Mouse (Mus musculus) heart, postnatal 0 days (tissue): ENCODE data around the gene Endov. TPM values are rescaled to one million over a fixed set of nuclear protein-coding genes. Genes with fewer than 3 reads are reported as not detected.

Experiments
- ATAC-seq: fragments of 200-750 bp; cut with Nextera tagmentation; 2 replicates; pipeline ENCODE4 v1.8.0; 2017; ENCODE audit warnings: low read depth, moderate number of reproducible peaks, moderate library complexity; ENCODE audit not compliant: insufficient read depth
- DNase-seq: peaks from one replicate; pipeline ENCODE4 v3.0.0-alpha.2; 2016; ENCODE audit warnings: low spot score
- H3K27ac ChIP-seq: fragments of 300-500 bp; sonication (generic); 2 replicates; pipeline ENCODE4 v1.5.1; 2014; ENCODE audit warnings: low read depth, mild to moderate bottlenecking
- H3K27me3 ChIP-seq: fragments of 300-500 bp; sonication (generic); 2 replicates; pipeline ENCODE4 v1.6.1; 2014; ENCODE audit warnings: low read length, mixed read lengths; ENCODE audit not compliant: control insufficient read depth, insufficient read depth
- H3K36me3 ChIP-seq: fragments of 300-500 bp; sonication (generic); replicated peaks from 2 replicates; pipeline ENCODE4 v1.6.1; 2014; ENCODE audit warnings: low read length, mixed read lengths; ENCODE audit not compliant: control insufficient read depth, insufficient read depth
- H3K4me1 ChIP-seq: fragments of 300-500 bp; sonication (generic); 2 replicates; pipeline ENCODE4 v1.6.1; 2014; ENCODE audit warnings: antibody characterized with exemption; ENCODE audit not compliant: control insufficient read depth, insufficient read depth
- H3K4me2 ChIP-seq: fragments of 300-500 bp; sonication (generic); 2 replicates; pipeline ENCODE4 v1.6.1; 2014; ENCODE audit warnings: low read depth, mild to moderate bottlenecking, low read length, moderate library complexity
- H3K4me3 ChIP-seq: fragments of 300-500 bp; sonication (generic); 2 replicates; pipeline ENCODE4 v1.5.1; 2014; ENCODE audit warnings: low read depth, low read length
- H3K9ac ChIP-seq: fragments of 300-500 bp; sonication (generic); replicated peaks from 2 replicates; pipeline ENCODE4 v1.6.1; 2014; ENCODE audit warnings: low read depth, low read length, mixed read lengths
- H3K9me3 ChIP-seq: fragments of 300-500 bp; sonication (generic); replicated peaks from 2 replicates; pipeline ENCODE4 v1.6.1; 2016; ENCODE audit warnings: low read length; ENCODE audit not compliant: control insufficient read depth
- CTCF ChIP-seq: IDR thresholded peaks from 2 replicates; pipeline ENCODE4 v1.5.1; 2016; ENCODE audit warnings: antibody characterized with exemption, control low read depth, low read depth
- EP300 ChIP-seq: IDR thresholded peaks from 2 replicates; pipeline ENCODE4 v1.6.1; 2016; ENCODE audit warnings: antibody characterized with exemption, low read depth
- WGBS: fragments of 180-500 bp; shearing (Covaris S2); extraction: QIAGEN DNeasy Blood & Tissue Kit; methylation state at CpG from one replicate; pipeline ENCODE4 v1.1.7; 2014; 5-methylcytosine and 5-hydroxymethylcytosine counted together
- polyA plus RNA-seq: library from polyadenylated mRNA; unstranded; fragments of >200 nt; fragmentation: Nextera tagmentation; extraction: Ambion mirVana; gene quantifications from 2 replicates; pipeline ENCODE4 v1.2.1, GENCODE M21; 2015
- total RNA-seq: library from RNA; depleted of rRNA; stranded (reverse); fragments of >200 nt; gene quantifications from 2 replicates; pipeline ENCODE4 v1.2.3, GENCODE M21; 2014; ENCODE audit warnings: low replicate concordance

Endov gene
- total and polyA plus RNA-seq, 2 experiments from 2014 or later, result 7.4 to 15.0 TPM

GRCm38 (mm10) chr11:119514108-119514860, 23.1 kb downstream of the Endov start:
- TF ChIP-seq CTCF (no peak), EP300 (no peak)
- H3K4me2 ChIP-seq, result no peak overlapping the region
- H3K4me1 ChIP-seq, result no peaks in the 10 kb centered on the region
- no peak overlapping the region for H3K9ac ChIP-seq
- DNase-seq, result no peak
- WGBS, result 55% methylated on average over 16 of the region's 16 CpGs
- H3K36me3 ChIP-seq, result no peaks in the 10 kb centered on the region
- no peaks in the 10 kb centered on the region for H3K9me3 ChIP-seq
- no peak overlapping the region for H3K4me3 ChIP-seq
- ATAC-seq, result no peak
- H3K27me3 ChIP-seq, result peaks cover 37% of the 10 kb centered on the region
- H3K27ac ChIP-seq, result no peak overlapping the region

DNA sequence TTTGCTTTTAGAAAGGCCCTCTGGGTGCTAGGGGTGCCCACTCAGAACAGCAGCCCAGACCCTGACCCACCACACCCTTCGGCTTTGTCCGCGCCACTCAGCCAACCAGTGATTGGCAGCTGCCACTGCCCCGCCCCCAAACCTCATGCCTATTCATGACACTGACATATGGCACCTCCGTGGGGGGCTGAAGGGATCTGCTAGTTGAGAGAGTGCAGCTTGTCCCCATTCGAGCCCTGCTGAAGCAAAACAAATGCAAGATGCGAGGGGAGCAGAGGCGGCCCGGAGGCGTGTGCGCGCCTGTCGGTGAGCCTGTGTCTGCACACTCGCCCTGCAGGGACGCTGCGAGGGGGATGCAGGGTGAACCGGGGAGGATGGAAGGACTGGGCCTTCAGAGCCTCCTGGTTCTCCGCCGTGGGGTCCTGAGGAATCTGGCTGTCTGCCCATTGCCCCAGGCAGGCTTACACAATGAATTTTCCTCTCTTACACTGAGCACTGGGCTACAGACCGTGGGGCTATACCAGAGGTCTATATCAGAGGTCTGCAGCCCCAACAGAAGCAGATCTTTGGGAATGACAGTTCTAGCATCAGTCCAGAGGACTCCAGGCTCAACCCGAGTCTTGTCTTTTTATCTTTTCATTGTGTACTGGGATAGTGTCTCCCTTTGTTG, 24.0 kb downstream of the Endov start:
- H3K36me3 ChIP-seq, result no peaks in the 10 kb centered on the region
- no peak overlapping the region for H3K9ac ChIP-seq
- H3K4me1 ChIP-seq, result no peaks in the 10 kb centered on the region
- no peak overlapping the region for H3K4me2 ChIP-seq
- TF ChIP-seq CTCF, result no peak
- no peak for TF ChIP-seq EP300
- DNase-seq (no peak), ATAC-seq (no peak)
- no peak overlapping the region for H3K4me3 ChIP-seq
- H3K9me3 ChIP-seq, result no peaks in the 10 kb centered on the region
- WGBS, result 6% methylated on average over 21 of the region's 21 CpGs
- no peak overlapping the region for H3K27ac ChIP-seq
- H3K27me3 ChIP-seq, result peaks cover 37% of the 10 kb centered on the region

DNA sequence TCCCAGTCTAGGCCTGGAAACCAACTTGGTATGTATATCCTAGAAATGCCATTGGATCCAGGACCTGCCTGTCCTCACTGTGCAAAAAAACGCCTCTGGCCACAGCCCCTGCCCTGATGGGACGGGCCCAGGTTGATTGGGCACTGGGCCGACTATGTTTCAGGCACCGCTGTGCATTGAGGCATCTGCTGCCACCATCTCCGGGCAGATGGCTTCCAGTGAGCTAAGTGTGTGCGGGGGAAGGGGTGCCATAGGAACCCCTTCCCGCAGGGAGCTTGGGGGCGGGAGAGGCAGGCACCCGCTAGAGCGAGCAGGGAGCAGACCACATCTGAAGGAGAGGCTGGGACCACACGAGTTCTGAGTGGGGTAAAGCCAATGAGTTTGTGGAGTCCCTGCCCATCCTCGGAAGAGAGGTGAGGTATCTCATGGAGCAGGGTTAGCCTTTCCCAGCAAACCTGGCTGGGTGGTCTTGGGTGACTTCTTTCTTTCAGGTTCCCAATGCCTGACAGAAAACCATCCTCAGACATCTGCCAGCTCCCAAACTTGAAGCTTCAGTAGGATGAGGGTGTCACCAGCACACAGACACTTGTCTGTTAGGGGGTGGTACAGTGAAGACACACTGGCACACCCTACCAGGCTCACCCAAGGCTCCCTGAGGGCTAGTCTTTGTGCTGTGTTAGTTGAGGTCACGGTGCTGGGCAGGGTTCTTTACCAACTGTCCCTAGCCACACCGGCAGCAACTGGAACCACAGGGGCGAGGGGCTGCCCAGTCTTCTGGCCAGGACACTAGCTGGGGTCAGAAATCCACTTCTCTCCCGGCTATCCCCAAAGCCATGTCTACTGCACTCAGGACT, 24.9 kb downstream of the Endov start:
- Histone ChIP-seq H3K4me1 (no peaks in the 10 kb centered on the region), H3K27me3 (peaks cover 33% of the 10 kb centered on the region), H3K9me3 (no peaks in the 10 kb centered on the region), H3K27ac (no peak overlapping the region), H3K4me2 (no peak overlapping the region), H3K9ac (no peak overlapping the region), H3K4me3 (no peak overlapping the region), H3K36me3 (no peaks in the 10 kb centered on the region)
- 73% methylated on average over 16 of the region's 16 CpGs for WGBS
- ATAC-seq, result no peak
- DNase-seq, result no peak
- TF ChIP-seq CTCF, result no peak
- TF ChIP-seq EP300, result no peak

GRCm38 (mm10) chr11:119516677-119517361, 25.7 kb downstream of the Endov start:
- no peak overlapping the region for H3K4me2 ChIP-seq
- H3K9me3 ChIP-seq, result no peaks in the 10 kb centered on the region
- DNase-seq, result no peak
- ATAC-seq, result peak; percentile 42
- TF ChIP-seq EP300, result no peak
- TF ChIP-seq CTCF, result 0 out of 2 replicates have a peak, but pooled peaks have one; percentile 11
- no peak overlapping the region for H3K27ac ChIP-seq
- no peaks in the 10 kb centered on the region for H3K4me1 ChIP-seq
- H3K4me3 ChIP-seq, result no peak overlapping the region
- no peaks in the 10 kb centered on the region for H3K36me3 ChIP-seq
- no peak overlapping the region for H3K9ac ChIP-seq
- peaks cover 33% of the 10 kb centered on the region for H3K27me3 ChIP-seq
- WGBS, result 59% methylated on average over 12 of the region's 12 CpGs

DNA sequence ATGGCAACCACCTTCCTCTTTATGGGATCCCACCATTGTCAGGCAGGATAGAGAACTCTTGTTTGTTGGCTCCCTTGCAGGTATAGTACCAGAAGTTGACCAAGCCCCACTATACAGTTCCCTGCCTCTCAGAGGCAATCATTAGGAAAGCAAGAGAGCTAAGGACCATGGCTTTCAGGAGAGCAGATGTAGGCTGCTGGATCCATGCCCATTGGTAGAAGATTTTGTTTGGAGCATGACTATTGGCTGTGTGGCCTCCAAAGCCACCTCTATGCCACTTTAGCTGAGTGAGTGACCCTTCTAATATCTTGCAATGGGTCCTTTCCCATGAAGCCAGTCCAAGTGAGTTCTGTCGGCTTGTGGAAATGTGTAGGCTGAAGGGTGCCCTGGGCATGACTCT, 28.2 kb downstream of the Endov start:
- Histone ChIP-seq H3K4me1 (no peaks in the 10 kb centered on the region), H3K36me3 (no peaks in the 10 kb centered on the region), H3K4me2 (no peak overlapping the region), H3K4me3 (no peak overlapping the region), H3K9me3 (no peaks in the 10 kb centered on the region), H3K27ac (no peak overlapping the region), H3K27me3 (peaks cover 21% of the 10 kb centered on the region), H3K9ac (no peak overlapping the region)
- no peak for TF ChIP-seq CTCF
- no peak for TF ChIP-seq EP300
- DNase-seq (no peak), ATAC-seq (no peak)
- 82% methylated on average over 1 of the region's 1 CpGs for WGBS
